Mouse (Mus musculus) forebrain, postnatal 0 days (tissue): ENCODE data around the gene Ppp1r16b. TPM values are rescaled to one million over a fixed set of nuclear protein-coding genes. Genes with fewer than 3 reads are reported as not detected.

ENCODE experiments used
- ATAC-seq: fragments of 200-750 bp; cut with Nextera tagmentation; 2 replicates; pipeline ENCODE4 v1.8.0; 2017; ENCODE audit warnings: mild to moderate bottlenecking, moderate library complexity
- DNase-seq: peaks from one replicate; pipeline ENCODE4 v3.0.0-alpha.2; 2015
- H3K27ac ChIP-seq: fragments of 300-500 bp; sonication (generic); 2 replicates; pipeline ENCODE4 v1.5.1; 2014; ENCODE audit warnings: low read depth, mild to moderate bottlenecking, antibody characterized with exemption, low read length, moderate library complexity, mixed read lengths
- H3K27me3 ChIP-seq: fragments of 300-500 bp; sonication (generic); 2 replicates; pipeline ENCODE4 v1.6.1; 2014; ENCODE audit warnings: mild to moderate bottlenecking, low read length, mixed read lengths; ENCODE audit not compliant: insufficient read depth
- H3K36me3 ChIP-seq: fragments of 300-500 bp; sonication (generic); 2 replicates; pipeline ENCODE4 v1.6.1; 2014; ENCODE audit warnings: mild to moderate bottlenecking, moderate library complexity; ENCODE audit not compliant: insufficient read depth
- H3K4me1 ChIP-seq: fragments of 300-500 bp; sonication (generic); 2 replicates; pipeline ENCODE4 v1.6.1; 2014; ENCODE audit warnings: antibody characterized with exemption; ENCODE audit not compliant: insufficient read depth
- H3K4me2 ChIP-seq: fragments of 300-500 bp; sonication (generic); 2 replicates; pipeline ENCODE4 v1.6.1; 2014; ENCODE audit warnings: low read depth, mild to moderate bottlenecking, moderate library complexity
- H3K4me3 ChIP-seq: fragments of 300-500 bp; sonication (generic); 2 replicates; pipeline ENCODE4 v1.5.1; 2014; ENCODE audit warnings: low read depth, low read length, mixed read lengths
- H3K9ac ChIP-seq: fragments of 300-500 bp; sonication (generic); 2 replicates; pipeline ENCODE4 v1.6.1; 2014; ENCODE audit warnings: mild to moderate bottlenecking
- H3K9me3 ChIP-seq: fragments of 300-500 bp; sonication (generic); 2 replicates; pipeline ENCODE4 v1.6.1; 2016; ENCODE audit warnings: low read length
- CTCF ChIP-seq: sonication (generic); IDR thresholded peaks from 2 replicates; pipeline ENCODE4 v1.5.1; 2016; ENCODE audit warnings: antibody characterized with exemption, control low read depth, low read depth
- WGBS: fragments of 180-500 bp; shearing (Covaris S2); extraction: QIAGEN DNeasy Blood & Tissue Kit; methylation state at CpG from one replicate; pipeline ENCODE4 v1.1.7; 2014; 5-methylcytosine and 5-hydroxymethylcytosine counted together
- polyA plus RNA-seq: library from polyadenylated mRNA; unstranded; fragments of >200 nt; fragmentation: Nextera tagmentation; extraction: Ambion mirVana; gene quantifications from 2 replicates; pipeline ENCODE4 v1.2.1, GENCODE M21; 2015
- total RNA-seq: library from RNA; depleted of rRNA; stranded (reverse); fragments of >200 nt; gene quantifications from 2 replicates; pipeline ENCODE4 v1.2.3, GENCODE M21; 2014

Ppp1r16b gene
- total and polyA plus RNA-seq, 2 experiments from 2014 or later = 25.2 to 28.4 TPM

DNA sequence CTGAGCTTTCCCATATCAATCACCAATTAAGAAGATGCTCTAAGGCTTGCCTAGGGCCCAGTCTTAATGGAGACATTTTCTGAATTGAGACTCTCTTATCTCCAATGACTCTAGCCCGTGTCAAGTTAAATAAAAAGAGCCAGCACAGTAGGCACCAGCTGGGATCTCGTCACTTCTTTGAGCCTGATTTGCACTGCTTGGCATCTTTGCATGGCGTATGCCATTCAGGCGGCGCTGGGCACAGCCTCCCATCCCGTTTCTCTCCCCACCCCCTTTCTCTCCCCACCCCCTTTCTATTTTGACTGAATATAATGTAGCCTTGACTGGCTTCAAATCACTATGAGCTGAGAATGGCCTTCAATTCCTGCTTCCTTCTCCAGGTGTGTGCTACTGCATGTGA, 16.5 kb downstream of the Ppp1r16b start:
- peak; percentile 38; the same call in 1 of the 2 replicates for ATAC-seq

DNA sequence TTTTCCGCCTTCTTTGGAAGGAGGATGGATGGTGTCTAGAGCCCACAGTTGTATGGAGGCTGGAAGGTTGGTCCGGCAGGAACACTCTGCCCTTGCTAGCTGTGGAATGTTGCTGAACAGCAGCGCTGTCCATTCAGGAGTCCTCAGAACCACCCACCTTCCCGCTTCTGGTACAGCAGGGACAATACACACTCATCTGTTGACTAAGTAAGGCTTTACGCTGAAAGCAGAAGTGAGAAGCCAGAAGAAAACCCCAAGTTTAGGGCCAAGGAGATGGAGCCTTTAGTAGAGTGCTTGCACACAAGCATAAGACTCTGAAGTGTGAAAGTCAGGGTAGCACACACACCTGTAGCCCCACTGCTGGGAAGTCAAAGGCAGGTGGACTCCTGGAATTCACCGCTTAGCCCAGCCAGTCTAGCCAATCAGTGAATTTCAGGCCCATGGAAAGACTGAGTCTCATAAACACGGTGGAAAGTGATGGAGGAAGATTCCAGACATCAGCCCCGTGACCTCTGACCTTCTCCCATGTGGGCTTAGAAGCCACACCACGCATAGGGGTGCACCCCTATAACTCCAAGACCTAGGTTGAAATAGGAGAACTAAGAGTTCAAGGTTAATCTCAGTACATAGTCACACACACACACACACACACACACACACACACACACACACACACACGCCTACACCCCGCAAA, 17.3 kb downstream of the Ppp1r16b start:
- Histone ChIP-seq H3K9ac (no peak overlapping the region), H3K27me3 (no peaks in the 10 kb centered on the region), H3K9me3 (no peaks in the 10 kb centered on the region), H3K4me2 (no peak overlapping the region), H3K27ac (no peak overlapping the region), H3K4me1 (peaks cover 6% of the 10 kb centered on the region; the same call in 1 of the 2 replicates), H3K4me3 (no peak overlapping the region), H3K36me3 (no peaks in the 10 kb centered on the region)
- ATAC-seq (no peak), DNase-seq (no peak)
- 69% methylated on average over 11 of the region's 11 CpGs for WGBS
- no peak for TF ChIP-seq CTCF

More for the DNA sequence above, 16.5 kb downstream of the Ppp1r16b start:
- Histone ChIP-seq H3K4me1 (peaks cover 6% of the 10 kb centered on the region; the same call in 1 of the 2 replicates), H3K9me3 (no peaks in the 10 kb centered on the region), H3K36me3 (no peaks in the 10 kb centered on the region), H3K4me3 (no peak overlapping the region), H3K27me3 (no peaks in the 10 kb centered on the region), H3K27ac (no peak overlapping the region), H3K9ac (no peak overlapping the region), H3K4me2 (no peak overlapping the region)
- DNase-seq = no peak
- no peak for TF ChIP-seq CTCF
- 34% methylated on average over 6 of the region's 6 CpGs for WGBS

DNA sequence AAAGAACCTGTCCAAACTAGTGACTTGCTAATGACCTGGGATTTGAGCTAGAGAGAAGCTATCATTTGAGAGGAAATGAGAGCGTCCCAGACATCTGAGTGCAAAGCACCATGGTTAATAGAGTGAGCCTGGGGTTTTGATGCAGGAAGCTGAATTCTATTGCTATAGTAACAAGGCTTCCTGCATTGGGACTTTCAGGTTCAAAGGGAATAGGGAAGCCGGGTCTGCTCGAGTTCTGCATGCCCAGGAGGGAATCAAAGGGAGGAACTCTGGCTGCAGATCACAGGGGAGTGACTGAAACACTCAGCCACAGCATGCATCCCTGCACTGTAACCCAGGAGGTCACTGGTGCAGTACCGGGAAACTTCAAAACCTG, 17.8 kb downstream of the Ppp1r16b start:
- WGBS = 24% methylated on average over 4 of the region's 4 CpGs
- Histone ChIP-seq H3K9ac (no peak overlapping the region), H3K4me2 (no peak overlapping the region), H3K27me3 (no peaks in the 10 kb centered on the region), H3K9me3 (no peaks in the 10 kb centered on the region), H3K27ac (no peak overlapping the region), H3K4me3 (no peak overlapping the region), H3K4me1 (peaks cover 6% of the 10 kb centered on the region; the same call in 1 of the 2 replicates), H3K36me3 (no peaks in the 10 kb centered on the region)
- TF ChIP-seq CTCF = no peak
- ATAC-seq (peak; percentile 53), DNase-seq (no peak)

DNA sequence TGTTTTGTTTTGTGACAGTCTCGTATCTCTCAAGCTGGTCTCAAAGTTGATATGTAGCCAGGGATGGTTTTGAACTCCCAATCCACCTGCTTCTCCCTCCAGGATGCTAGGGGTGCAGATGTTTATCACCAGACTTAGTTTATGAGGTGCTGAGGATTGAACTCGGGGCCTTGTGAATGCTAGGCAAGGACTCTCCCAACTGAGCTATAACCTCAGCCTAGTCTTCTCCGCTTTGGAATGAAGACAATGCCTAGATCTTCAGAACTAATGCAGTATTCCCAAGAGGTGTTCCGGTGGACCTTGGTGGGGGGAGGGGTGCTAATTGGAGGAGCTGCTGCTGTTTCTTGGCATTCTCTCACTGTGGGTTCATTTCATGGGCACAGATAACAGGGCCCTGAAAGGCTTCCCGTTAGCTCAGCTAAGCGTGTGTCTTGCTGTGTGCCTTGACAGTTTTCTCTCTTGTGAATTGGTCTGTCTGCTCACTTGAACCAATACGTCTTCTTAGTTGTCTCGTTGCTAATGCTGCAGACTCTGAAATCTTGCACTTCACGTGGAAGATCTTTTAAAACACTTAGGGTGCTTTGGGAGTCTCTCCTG, 19.1 kb downstream of the Ppp1r16b start:
- Histone ChIP-seq H3K9me3 (no peaks in the 10 kb centered on the region), H3K9ac (no peak overlapping the region), H3K4me2 (no peak overlapping the region), H3K4me1 (peaks cover 16% of the 10 kb centered on the region; the same call in 1 of the 2 replicates), H3K4me3 (no peak overlapping the region), H3K27me3 (no peaks in the 10 kb centered on the region), H3K27ac (peak overlapping the region; percentile 55; the same call in 1 of the 2 replicates), H3K36me3 (no peaks in the 10 kb centered on the region)
- DNase-seq (no peak), ATAC-seq (peak; percentile 25; the same call in 1 of the 2 replicates)
- TF ChIP-seq CTCF = no peak
- WGBS = 38% methylated on average over 9 of the region's 9 CpGs

DNA sequence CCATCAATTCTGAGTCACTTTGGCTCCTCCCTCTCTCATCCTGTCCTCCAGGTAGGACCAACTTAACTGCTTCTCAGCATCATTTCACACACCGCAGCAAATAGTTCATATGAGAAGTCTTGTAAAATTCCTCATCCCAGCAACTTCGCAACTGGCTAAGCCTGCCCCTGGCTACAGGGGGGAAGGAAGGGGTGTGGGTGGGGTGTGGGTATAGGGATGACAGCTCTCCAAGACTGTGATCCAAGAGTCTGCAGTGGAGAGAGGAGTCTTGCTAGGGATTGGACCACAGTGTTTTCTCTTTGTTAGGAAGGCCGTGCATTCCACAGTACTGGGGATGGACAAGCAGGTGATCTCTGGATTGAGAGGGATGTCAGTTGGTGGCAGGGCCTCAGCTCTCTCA, 19.7 kb downstream of the Ppp1r16b start:
- DNase-seq (no peak), ATAC-seq (peak; percentile 9; the same call in 1 of the 2 replicates)
- Histone ChIP-seq H3K4me3 (no peak overlapping the region), H3K4me1 (peaks cover 16% of the 10 kb centered on the region; the same call in 1 of the 2 replicates), H3K9ac (no peak overlapping the region), H3K9me3 (no peaks in the 10 kb centered on the region), H3K27me3 (no peaks in the 10 kb centered on the region), H3K27ac (no peak overlapping the region), H3K36me3 (no peaks in the 10 kb centered on the region), H3K4me2 (no peak overlapping the region)
- 76% methylated on average over 3 of the region's 3 CpGs for WGBS
- TF ChIP-seq CTCF = no peak

DNA sequence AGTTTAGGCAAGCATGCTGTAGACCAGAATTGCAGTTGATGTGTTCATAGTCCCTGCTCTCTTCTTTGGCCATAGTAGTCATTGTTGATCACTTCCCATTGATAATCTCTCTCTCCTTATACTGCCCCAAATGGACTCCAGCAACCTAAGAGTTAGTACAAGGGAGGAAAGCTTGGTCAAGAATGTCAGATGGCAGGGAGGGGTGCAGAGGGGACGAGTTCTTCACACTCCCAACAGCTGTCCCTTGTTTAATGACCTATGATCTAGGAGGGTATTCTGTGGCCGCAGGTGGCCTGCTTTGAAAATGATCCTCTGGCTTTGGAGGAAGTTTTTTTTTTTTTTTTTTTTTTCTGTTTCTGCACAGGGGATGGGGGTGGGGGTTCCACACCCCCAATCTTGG, 21.2 kb downstream of the Ppp1r16b start:
- Histone ChIP-seq H3K9me3 (no peaks in the 10 kb centered on the region), H3K27me3 (no peaks in the 10 kb centered on the region), H3K4me2 (no peak overlapping the region), H3K36me3 (no peaks in the 10 kb centered on the region), H3K4me3 (no peak overlapping the region), H3K27ac (no peak overlapping the region), H3K4me1 (peaks cover 21% of the 10 kb centered on the region; the same call in 1 of the 2 replicates), H3K9ac (no peak overlapping the region)
- DNase-seq (no peak), ATAC-seq (no peak)
- no peak for TF ChIP-seq CTCF
- 65% methylated on average over 2 of the region's 2 CpGs for whole genome bisulfite sequencing

DNA sequence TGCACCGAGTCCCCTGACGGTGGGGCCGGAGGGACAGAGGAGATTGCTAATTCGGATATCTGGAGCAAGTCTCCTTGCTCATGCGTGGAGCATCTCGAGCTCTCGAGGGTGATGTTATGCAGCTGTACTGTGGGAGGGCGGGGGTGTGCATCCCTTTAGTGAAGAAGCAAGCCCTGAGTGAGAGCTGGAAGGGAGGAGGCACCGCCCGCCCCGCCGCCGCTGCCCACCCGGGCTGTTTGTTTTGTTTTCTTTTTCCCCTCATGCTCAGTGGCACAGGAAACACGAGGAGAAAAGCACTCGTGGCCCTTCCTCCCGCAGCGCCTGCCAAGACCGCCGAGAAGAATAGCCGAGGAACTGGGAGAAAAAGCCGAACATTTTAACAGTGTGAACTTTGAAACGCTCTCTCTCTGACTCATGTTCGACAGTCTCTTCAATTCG, 22.6 kb downstream of the Ppp1r16b start:
- DNase-seq = peak; percentile 58
- WGBS = 27% methylated on average over 25 of the region's 25 CpGs
- ATAC-seq = peak; percentile 38; the same call in 1 of the 2 replicates
- no peak for TF ChIP-seq CTCF
- H3K27me3 ChIP-seq = no peaks in the 10 kb centered on the region
- no peak overlapping the region for H3K4me3 ChIP-seq
- no peaks in the 10 kb centered on the region for H3K36me3 ChIP-seq
- H3K4me2 ChIP-seq = peak overlapping the region; percentile 11
- H3K9me3 ChIP-seq = no peaks in the 10 kb centered on the region
- H3K4me1 ChIP-seq = peaks cover 23% of the 10 kb centered on the region; the same call in 1 of the 2 replicates
- peak overlapping the region; percentile 17; the same call in 1 of the 2 replicates for H3K27ac ChIP-seq
- H3K9ac ChIP-seq = no peak overlapping the region
